Mouse (Mus musculus): ENCODE measurements around the gene Camsap2.

Gene Camsap2

DNA sequence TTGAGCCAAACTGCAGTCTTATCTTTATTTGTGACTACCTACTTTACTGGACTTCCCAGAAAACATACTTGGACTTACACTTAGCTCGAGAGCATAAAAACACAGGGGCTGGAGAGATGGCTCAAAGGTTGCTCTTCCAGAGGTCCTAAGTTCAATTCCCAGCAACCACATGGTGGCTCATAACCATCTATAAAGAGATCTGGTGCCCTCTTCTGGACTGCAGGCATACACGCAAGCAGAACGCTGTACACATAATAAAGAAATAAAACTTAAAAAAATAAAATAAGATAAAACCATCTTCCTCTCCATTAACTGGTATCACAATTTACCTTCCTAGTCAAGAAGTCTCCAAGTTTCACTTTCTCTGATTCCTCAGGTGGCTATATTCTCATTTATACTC is 5.4 kb downstream of the Camsap2 start:
- DNase-seq: no peak

DNA sequence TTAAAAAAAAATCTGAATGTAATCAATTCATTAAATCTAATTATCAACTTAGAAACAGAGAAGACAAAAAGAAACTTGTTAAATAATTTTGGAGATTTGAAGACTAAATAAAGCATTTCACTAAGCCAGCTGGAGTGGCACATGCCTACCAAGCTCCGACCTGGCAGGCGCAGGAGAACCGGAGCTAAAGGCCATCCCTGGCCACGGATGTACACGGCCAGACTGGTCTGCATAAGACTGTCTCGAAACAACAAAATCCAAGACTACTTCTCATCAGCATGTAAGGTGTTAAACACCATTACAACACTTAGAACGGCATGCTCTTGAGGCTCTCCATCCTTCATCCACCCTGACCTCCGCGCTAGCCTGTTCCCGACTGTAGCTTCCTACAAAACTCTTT is 11.2 kb downstream of the Camsap2 start:
- DNase-seq: no peak

DNA sequence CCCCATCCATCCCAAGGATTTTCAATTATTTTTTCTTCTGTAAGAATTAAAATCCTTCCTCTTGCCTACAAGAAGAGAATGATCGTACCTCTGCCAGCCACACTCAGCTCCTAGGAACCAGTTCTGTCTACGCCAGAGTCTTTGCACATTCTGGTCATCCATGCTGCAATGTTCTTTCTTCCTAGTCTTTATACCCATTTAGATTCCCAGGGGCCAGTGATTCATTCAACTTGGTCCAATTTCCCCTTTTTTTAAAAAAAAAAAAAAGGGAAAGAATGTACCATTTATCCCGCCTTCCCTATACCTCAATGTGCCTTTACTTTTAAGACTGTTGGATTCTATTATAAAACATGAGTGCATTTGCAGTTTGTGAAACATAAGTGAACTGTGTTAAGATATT is 12.4 kb downstream of the Camsap2 start:
- DNase-seq: no peak

DNA sequence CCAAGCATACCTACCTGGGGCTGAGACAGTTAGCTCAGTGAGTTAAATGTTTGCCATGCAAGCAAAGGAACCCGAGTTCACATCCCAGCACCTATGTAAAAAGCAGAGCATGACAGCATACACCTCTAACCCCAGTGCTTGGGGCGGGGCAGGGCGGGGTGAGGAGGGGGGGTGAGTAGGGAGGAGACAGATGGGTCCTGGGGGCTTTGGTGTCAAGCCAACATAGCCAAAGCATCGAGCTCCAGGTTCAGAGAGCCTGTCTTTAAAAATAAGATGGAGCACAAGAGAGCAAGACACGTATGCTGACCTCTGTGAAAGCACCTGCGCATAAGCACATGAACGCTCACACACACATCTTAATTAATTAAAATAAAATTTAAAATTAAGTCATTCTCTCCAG is 12.8 kb downstream of the Camsap2 start:
- no peak for DNase-seq

DNA sequence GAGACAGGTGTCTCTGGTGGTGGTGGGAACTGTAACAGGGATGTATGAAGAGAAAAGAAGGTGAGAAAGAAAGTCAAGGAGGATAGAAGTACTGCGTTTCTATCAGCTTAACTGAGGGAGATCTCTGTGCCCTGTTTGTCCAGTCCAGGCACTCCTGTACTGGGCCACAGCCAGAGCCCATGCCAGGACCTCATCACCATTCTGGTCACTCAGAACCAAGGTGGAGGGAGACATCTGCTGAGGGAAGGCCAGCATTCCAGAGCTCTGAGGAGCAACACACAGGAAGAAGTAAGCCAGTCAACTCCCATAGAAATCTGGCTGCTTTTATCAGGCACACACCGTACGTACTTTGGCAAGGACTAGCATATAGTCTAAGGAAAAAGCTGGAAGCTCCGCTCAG is 14.1 kb downstream of the Camsap2 start:
- no peak for DNase-seq

DNA sequence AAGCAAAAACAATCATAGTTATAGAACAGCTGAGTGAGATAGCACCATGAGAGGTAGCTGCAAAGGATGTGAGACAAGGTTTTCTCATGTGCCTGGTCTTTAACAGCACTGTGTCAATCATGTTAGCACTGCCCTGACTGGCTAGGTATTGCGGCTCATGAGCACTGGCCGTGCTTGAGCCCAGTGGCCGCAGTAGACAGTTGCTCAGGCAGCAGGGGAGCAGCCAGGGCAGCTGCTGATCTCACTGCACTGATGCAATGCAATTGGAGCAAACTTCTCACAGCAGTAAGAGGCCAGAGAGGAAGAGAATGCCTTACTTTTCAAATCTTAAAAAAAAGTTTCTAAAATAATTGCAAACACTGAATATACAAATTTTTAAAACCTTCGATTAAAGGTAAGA is 16.5 kb downstream of the Camsap2 start:
- no peak for DNase-seq

DNA sequence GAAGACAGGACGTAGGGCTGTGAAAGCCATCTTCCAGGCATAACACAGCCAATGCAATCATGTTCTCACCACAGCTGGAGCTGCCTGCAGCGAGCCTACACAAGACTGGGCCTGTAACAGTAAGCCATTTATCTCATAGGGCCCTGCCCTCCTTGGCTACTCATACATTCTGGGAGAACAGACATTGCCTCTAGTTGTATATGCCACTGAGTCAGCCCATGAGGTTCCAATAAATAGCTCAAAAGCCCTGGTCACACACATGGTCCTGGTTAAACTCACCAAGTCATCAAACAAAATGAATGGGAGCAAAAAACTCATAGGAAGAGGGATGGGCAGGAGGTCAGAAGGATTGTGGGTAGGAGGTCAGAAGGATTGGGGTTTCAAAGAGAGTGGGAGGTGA is 17.3 kb downstream of the Camsap2 start:
- no peak for DNase-seq

DNA sequence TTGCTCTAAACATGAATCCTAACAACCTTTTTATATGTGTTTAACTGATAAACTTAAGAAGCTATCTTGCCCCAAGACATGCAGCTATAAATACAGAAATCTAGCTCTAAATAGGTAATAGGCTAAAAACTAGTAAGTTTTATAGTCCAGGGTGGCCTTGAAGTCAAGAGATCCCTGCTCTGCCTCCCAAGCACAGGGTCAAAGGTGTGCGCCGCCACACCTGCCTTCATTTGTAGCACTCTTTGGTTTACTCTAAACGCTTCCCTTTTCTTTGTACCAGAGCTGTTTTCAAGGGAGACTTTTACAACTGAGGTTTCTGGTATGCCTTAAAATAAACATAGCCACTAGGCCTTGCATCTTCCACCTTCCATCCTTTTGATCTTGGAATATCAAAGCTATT is 18.3 kb downstream of the Camsap2 start:
- no peak for DNase-seq

DNA sequence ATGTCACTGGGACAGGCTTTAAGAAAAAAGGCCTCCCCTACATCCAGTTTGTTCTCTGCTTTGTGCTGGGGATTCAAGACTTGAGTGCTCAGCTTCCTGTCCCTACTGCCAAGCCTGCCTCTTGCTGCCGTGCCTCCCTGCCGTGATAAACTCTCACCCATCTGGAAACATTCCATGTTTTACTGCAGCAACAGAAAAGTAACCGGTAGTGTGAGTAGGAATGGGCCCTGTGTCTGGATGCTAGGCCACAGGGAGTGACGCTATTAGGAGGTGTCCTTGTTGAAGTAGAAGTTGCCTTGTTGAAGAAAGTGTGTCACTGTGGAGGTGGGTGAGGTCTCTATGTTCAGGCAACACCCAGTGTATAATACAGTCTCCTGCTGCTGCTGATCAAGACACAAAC is 20.0 kb downstream of the Camsap2 start:
- DNase-seq: no peak

DNA sequence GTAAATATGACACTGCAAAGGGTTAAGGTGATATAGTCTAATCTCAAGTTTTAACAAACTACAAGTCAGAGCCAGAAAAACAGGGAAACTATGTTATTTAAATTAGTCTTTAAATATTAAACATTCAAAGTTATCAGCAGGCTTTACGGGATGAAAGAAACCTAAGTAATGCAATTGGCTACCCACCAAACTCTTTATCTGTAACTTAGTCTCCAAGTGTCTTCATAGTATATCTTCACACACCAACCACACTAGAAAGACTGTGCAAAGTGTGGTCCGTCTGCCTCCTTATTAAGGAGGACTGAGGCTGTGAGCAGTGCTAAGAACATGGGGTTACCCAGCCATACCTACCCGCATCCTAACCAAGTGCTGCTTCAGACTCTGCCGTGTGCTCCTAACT is 23.6 kb downstream of the Camsap2 start:
- no peak for DNase-seq

DNA sequence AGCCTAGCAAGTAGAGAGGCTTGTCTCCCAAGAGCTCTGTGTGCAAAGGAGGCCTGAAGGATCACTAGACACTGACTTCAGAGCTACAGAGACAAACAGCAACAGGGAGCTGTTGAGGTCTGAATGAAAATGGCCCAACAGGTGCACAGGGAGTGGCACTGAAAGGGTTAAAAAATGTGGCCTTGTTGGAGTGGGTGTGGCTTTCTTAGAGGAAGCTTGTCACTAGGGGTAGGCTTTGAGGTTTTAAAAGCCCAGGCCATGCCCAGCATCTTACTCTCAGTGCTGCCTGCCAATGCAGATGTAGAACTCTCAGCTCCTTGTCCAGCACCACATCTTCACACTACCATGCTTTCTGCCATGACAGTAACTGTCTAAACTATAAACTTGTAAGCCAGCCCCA is 29.6 kb downstream of the Camsap2 start:
- no peak for DNase-seq

DNA sequence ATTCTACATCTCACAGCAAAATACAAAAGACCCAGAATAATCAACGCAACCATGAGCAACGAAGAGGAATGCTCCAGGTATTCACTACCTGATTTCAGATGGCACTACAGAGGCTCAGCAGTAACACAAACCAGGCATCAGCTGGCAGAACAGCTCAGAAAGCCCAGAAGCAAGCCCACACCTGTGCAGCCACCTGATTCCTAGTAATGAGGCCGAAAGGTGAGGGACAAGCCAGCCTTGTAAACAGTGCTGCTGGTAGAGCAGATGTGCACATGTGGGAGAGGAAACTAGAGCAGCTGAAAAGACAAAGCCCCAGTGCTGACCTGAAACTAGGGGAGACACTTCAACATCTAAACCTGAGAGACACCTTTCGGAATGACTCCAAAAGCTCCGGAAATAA is 36.7 kb downstream of the Camsap2 start:
- no peak for DNase-seq

DNA sequence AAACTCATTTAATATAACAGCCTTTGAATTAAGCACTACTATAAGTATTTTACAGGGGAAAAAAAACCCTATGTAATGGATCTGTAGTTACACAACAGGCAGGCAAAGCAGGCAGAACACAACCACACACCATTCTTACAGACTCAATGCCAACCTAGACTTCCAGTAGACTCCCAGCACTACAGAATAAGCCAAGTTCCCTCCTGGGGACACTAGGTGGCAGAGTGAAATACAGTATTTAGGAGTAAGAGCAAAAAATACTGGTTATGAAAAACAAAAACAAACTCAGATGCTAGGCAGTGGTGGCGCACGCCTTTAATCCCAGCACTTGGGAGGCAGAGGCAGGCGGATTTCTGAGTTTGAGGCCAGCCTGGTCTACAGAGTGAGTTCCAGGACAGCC is 39.5 kb downstream of the Camsap2 start:
- DNase-seq: peak; percentile 45

DNA sequence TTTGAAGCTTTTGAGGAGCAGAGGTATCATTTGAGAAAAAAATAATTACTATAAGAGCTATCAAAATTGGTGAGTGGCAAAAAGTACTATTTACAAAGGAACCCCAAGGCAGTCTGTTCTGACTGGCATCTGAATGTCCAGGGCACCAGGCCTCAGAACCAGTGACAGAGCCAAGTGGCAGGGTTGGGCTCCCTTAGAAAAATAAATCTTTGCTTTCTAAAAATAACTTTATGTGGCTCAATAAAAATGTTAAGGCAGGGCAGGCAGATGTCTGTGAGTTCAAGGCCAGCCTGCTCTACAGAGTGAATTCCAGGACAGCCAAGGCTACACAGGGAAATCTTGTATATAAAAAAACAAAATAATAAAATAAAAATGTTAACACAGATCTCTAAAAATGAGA is 51.9 kb downstream of the Camsap2 start:
- no peak for DNase-seq

DNA sequence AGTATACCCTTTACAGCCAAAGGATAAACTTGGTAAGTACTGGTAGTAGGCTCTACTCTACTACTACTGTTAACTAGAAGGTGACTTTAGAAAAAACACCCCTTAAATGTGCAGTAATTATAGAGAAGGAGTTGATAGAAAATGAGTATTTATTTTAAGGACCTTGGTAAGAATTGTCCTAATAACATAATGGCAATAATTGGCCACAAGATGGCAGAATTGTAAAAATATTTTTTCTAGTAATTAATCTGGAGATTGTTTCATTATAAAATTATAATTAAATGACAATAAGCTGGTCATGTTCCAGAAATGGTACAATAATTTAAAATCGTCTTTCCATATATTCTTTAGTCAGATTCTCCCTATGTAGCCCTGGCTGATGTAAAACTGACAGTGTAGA is 56.1 kb downstream of the Camsap2 start:
- DNase-seq: no peak

DNA sequence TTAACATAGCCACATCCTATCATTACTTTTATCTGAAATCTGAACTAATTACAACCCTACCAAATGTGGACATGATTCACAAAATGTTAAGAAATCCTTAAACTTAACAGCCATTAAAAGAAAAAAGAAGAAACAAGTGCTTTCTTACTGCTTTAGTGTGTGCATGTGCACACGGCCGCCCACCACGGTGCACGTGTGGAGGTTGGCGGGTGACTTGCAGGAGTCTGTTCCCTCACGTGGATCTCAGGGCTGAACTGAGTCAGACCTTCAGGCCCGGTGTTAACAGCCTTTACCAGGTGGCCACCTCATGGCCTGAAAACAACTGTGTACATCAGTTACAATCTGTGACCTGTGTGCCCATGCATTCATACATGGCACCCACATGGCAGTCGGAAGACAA is 68.5 kb downstream of the Camsap2 start:
- DNase-seq: no peak

DNA sequence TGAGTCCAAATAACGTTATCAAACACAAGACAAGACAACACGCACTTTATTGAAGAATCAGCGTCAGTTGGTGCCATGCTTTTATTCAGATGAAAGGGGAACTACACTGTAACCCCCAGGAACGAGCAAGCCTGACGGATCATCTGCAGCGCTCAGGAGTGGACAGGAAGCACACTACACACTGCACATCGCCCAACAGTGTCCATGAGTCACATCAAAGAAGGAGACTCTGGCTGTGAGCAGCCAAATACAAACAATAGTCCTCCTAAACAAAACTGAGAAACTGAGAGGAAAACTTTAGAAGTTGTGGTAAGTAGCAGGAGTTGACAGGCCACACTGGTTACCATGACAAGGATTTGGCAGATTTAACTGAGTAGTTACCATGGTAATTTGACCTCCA is 77.7 kb downstream of the Camsap2 start:
- DNase-seq: no peak

DNA sequence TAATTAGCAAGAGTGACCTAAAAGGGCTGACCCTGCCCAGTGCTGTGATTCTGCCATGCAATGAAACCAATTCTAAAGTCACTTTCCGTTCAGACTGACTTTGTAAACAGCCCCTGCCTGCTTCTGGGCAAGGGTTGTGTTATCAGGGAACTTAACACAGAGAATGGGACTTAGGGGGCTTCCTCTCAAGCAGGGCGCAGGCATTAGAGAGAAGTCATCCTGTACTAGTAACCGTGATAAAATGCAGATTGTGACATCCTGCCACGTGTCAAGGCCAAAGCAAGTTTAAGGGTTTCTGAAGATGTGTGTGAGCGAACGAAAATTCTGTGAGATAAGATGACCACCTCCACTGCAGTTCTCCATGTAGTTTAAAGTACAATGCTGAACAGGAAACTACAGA is 79.8 kb downstream of the Camsap2 start:
- DNase-seq: no peak

DNA sequence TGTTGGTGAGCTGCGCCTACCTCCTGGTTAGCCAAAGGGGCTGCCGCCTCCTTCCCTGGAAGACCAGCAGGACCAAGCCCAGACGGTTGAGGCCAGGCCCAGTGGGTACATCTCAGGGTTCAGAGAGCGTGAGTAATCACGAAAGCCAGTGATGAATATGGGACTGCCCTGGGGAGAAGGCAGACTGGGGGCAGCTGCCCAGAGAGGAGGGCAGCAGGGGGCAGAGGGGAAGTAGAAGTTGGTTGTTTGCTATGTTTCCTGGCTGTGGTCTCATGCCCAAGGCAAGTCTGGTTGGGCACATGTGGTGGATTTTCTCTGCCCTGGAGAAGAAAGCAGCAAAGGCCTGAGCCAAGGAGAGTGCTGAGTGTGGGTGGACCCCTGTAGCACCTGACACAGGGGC is 82.5 kb downstream of the Camsap2 start:
- DNase-seq: no peak

DNA sequence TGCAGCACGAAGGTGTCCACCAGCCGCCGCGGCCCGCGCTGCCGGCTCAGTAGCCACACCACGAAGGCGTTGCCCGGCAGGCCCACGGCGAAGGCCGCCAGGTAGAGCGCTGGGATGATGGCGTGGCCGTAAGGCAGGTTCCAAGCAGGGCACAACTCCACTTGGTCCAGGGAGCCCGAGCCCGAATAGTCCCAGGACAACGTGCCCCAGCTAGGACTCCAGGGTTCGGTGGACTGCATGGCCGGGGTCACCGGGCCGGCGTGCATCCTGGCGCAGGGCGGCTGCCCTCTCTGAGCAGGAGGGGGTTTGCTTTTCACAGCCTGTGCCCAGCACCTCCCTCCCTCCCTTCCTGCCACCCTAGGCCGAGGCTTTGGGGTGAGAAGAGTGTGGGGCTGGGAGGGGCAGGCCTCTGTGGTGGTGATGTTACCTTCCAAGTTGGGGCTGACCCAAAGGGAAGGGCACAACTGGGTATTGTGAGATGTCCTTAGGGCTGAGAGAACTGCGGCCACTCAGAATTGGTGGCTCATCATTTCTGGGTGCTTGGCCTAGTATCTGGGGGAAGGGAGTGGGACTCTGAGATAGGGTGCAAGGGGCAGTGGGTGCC is 85.2 kb downstream of the Camsap2 start, which contains the start of gene Gpr25:
Gene Gpr25, minus strand, starts transcription at position 239 of the 604 bp plus-strand sequence.
- peak; percentile 26 for DNase-seq

DNA sequence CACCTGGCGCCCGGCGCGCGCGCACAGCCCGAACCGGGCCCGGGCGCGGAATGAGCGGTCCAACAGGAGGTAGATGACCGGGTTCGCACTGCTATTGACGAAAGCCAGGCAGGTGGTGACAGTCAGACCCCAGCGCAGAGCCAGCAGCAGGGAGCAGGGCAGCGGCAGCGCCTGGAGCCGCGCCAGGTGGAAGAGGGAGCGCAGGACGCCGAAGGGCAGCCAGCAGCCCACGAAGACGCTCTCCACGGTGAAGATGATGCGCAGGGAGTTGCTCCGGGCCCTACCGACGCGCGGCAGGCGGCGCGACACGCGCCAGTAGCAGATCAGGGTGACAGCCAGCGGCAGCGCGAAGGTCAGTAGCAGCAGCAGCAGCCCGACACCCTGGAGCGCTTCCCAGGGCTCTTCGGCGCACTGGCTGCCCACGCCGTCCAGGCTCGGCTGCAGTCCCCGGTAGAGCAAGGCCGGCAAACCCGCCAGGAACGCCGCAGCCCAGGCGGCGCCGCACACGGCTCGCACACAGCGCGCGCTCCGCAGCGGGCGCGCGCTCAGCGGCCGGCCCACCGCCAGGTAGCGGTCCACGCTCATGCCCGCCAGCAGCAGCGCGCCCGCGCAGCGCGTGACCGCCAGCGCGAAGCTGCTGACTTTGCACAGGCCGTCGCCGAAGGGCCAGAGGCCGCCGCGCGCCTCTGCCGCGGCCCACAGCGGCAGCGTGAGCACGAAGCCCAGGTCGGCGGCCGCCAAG is 85.8 kb downstream of the Camsap2 start:
- DNase-seq: peak; percentile 48

DNA sequence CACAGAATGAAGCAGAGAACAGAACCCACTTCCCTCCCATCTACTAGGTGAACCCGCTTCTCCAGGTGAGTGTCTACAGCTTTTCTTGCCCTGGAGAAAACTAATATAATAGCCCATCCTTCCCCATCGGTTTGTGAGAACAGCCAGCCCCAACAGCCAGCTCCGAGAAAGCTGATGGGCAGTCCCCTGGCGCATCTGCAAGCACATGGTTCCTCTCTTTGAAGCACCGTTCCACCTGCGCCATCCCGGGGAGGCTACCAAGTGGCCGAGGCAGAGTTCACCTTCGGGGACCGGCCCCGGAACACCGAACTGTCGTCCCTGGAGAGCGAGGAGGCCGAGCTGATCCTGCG is 86.4 kb downstream of the Camsap2 start:
- peak; percentile 23 for DNase-seq

DNA sequence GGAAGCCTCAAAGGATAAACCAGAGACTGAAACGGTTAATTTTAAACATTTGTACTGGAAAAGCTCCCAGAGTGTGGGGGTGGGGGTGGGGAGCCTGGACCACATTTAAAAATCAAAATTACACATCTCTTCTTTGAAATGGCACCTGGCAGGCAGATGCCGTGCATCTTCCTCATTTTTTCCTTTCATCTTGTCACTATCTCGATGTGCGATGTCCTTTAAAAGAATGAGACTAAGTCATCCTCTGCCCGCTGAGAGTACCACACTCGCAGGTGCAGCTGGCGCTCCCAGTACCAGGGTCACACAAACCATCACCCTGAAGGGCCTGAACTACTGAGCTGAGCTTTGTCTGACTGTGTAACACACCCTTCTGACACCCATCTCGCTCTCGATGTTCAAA is 87.4 kb downstream of the Camsap2 start:
- DNase-seq: peak; percentile 57

DNA sequence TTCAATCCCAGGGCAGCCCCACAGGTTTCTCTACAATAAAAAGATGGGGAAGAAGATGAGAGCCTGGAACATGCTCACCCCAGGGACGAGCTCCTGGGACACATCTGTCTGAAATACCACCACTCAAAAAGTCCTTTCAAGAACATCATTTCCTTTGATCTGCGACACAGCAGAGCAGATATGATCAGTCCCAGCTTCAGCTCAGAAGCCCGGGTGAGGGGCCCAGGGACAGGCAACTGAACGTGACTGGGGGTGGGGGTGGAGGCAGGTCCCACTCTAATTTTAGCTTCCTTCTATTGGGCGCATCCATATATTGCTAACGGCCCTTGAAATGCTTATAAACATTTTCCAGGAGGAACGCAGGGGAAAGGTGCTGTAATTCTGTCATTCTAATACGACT is 90.2 kb downstream of the Camsap2 start:
- peak; percentile 58 for DNase-seq

DNA sequence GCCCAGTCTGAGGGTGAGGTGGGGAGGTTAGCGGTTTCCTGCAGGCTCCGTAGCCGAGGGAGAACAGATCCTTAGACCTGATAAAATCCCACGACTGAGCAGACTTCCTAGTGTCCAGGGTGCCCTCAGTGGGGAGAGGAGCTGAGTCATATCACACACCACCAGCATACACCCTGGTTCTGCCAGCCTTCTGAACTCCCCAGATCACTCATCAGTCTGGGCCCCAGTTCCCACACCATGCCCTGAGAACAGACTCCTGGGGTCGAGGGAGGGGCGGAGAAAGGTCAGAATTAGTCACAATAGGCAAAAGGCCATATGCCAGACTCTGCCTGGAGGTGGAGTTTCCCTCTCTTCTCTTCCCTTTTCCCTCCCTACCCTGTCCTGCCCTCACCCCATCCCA is 90.7 kb downstream of the Camsap2 start:
- DNase-seq: no peak
